Mouse (Mus musculus) bone marrow macrophage, adult 2 months (primary cell): ENCODE results near the gene Rlbp1. TPM values are rescaled to one million over a fixed set of nuclear protein-coding genes. Genes with fewer than 3 reads are reported as not detected.

ENCODE experiments used
- H3K27ac ChIP-seq: 2 replicates; pipeline ENCODE4 v1.5.1; 2012; ENCODE audit warnings: low read depth, low read length; ENCODE audit not compliant: insufficient read depth
- H3K4me1 ChIP-seq: 2 replicates; pipeline ENCODE4 v1.6.1; 2012; ENCODE audit warnings: low read length; ENCODE audit not compliant: control insufficient read depth, insufficient read depth
- H3K4me3 ChIP-seq: 2 replicates; pipeline ENCODE4 v1.5.1; 2012; ENCODE audit warnings: mild to moderate bottlenecking, low read length, moderate library complexity; ENCODE audit not compliant: insufficient read depth
- CTCF ChIP-seq: IDR thresholded peaks from 2 replicates; pipeline ENCODE4 v1.5.1; 2012; ENCODE audit warnings: low read depth, mild to moderate bottlenecking, low read length, moderate library complexity
- POLR2A ChIP-seq: IDR thresholded peaks from 2 replicates; pipeline ENCODE4 v1.6.1; 2012; ENCODE audit warnings: mild to moderate bottlenecking, low read depth, low read length, borderline replicate concordance
- polyA plus RNA-seq: library from polyadenylated mRNA; stranded (reverse); fragments of >200 nt; gene quantifications from 2 replicates; pipeline ENCODE4 v1.2.4, GENCODE M21; 2012; ENCODE audit not compliant: missing spikeins, insufficient read depth, insufficient read length

Gene Rlbp1
- polyA plus RNA-seq, 1 experiment, result not detected

- Histone ChIP-seq H3K4me3 (no peak overlapping the region), H3K4me1 (no peaks in the 10 kb centered on the region), H3K27ac (no peak overlapping the region)
- TF ChIP-seq POLR2A, result no peak
- no peak for TF ChIP-seq CTCF
Measured at GRCm38 (mm10) chr7:79376516-79377275, 10.2 kb downstream of the Rlbp1 start.

- Histone ChIP-seq H3K27ac (no peak overlapping the region), H3K4me1 (no peaks in the 10 kb centered on the region), H3K4me3 (no peak overlapping the region)
- TF ChIP-seq CTCF, result no peak
Measured at GRCm38 (mm10) chr7:79375594-79375993, 11.3 kb downstream of the Rlbp1 start.

- no peak for TF ChIP-seq POLR2A
- no peak for TF ChIP-seq CTCF
- H3K27ac ChIP-seq, result no peak overlapping the region
- H3K4me1 ChIP-seq, result no peaks in the 10 kb centered on the region
- H3K4me3 ChIP-seq, result no peak overlapping the region
Measured at GRCm38 (mm10) chr7:79374017-79374416, 12.8 kb downstream of the Rlbp1 start.

- Histone ChIP-seq H3K27ac (no peak overlapping the region), H3K4me1 (0 out of 2 replicates have a peak, but pooled peaks cover 2% of the 10 kb centered on the region), H3K4me3 (no peak overlapping the region)
- TF ChIP-seq POLR2A, result no peak
- peak; percentile 79 for TF ChIP-seq CTCF
Measured at GRCm38 (mm10) chr7:79371321-79371879, 15.4 kb downstream of the Rlbp1 start.

- Histone ChIP-seq H3K4me3 (no peak overlapping the region), H3K4me1 (0 out of 2 replicates have a peak, but pooled peaks cover 2% of the 10 kb centered on the region), H3K27ac (no peak overlapping the region)
- TF ChIP-seq POLR2A (no peak), CTCF (no peak)
Measured at GRCm38 (mm10) chr7:79369416-79369815, 17.4 kb downstream of the Rlbp1 start.

- Histone ChIP-seq H3K27ac (no peak overlapping the region), H3K4me3 (no peak overlapping the region), H3K4me1 (peaks cover 6% of the 10 kb centered on the region)
- no peak for TF ChIP-seq POLR2A
- TF ChIP-seq CTCF, result no peak
Measured at GRCm38 (mm10) chr7:79368664-79369063, 18.2 kb downstream of the Rlbp1 start.

GRCm38 (mm10) chr7:79363370-79364043, 23.3 kb downstream of the Rlbp1 start:
- peaks cover 17% of the 10 kb centered on the region for H3K4me1 ChIP-seq
- no peak for TF ChIP-seq CTCF
- TF ChIP-seq POLR2A, result no peak
- no peak overlapping the region for H3K4me3 ChIP-seq
- peak overlapping the region; percentile 40 for H3K27ac ChIP-seq

- no peak overlapping the region for H3K4me3 ChIP-seq
- TF ChIP-seq POLR2A (no peak), CTCF (no peak)
- H3K27ac ChIP-seq, result peak overlapping the region; percentile 7; the same call in 1 of the 2 replicates
- H3K4me1 ChIP-seq, result peaks cover 15% of the 10 kb centered on the region
Measured at GRCm38 (mm10) chr7:79362830-79363229, 24.0 kb downstream of the Rlbp1 start.

GRCm38 (mm10) chr7:79362208-79362607, 24.6 kb downstream of the Rlbp1 start:
- H3K4me3 ChIP-seq, result no peak overlapping the region
- TF ChIP-seq POLR2A, result no peak
- TF ChIP-seq CTCF, result no peak
- no peak overlapping the region for H3K27ac ChIP-seq
- H3K4me1 ChIP-seq, result peaks cover 15% of the 10 kb centered on the region

- H3K27ac ChIP-seq, result no peak overlapping the region
- TF ChIP-seq POLR2A (no peak), CTCF (no peak)
- no peak overlapping the region for H3K4me3 ChIP-seq
- peaks cover 15% of the 10 kb centered on the region for H3K4me1 ChIP-seq
Measured at GRCm38 (mm10) chr7:79360056-79360455, 26.8 kb downstream of the Rlbp1 start.

- peaks cover 15% of the 10 kb centered on the region for H3K4me1 ChIP-seq
- no peak overlapping the region for H3K27ac ChIP-seq
- no peak overlapping the region for H3K4me3 ChIP-seq
- TF ChIP-seq POLR2A (no peak), CTCF (no peak)
Measured at GRCm38 (mm10) chr7:79359183-79359435, 27.7 kb downstream of the Rlbp1 start.
